Comparison of ENCODE assay signal across 25 mouse cellular contexts in genomic region chr4:68573333-68573732, GRCm38 (mm10).
A peak's percentile ranks its signal among the peaks of the same experiment; 100 is the strongest.
DNase-seq lines count a peak whose midpoint lies in the region; ATAC-seq and TF ChIP-seq lines count a peak whose summit lies in the region.
"Had no signal": no experiment of that assay in that cellular context is flagged by ENCODE, and none has a peak within 500 bp of the region (broad histone marks: within the 10 kb centered on the region; RNA-seq: fewer than 3 reads in every experiment).

No protein-coding gene starts in this region.

- H3K4me1 ChIP-seq in lung, postnatal 0 days (ENCODE audit: insufficient read depth, low read depth, low read length) = no peaks in the 10 kb centered on the region
- H3K4me1 ChIP-seq: forebrain, embryonic 10.5 days; forebrain, embryonic 13.5 days; hindbrain, embryonic 12.5 days; hindbrain, embryonic 15.5 days had no signal

- peak; percentile 4 for DNase-seq in urinary bladder, postnatal 14 days (ENCODE audit: low spot score)
- DNase-seq in urinary bladder, postnatal 4 days (ENCODE audit: low spot score in 2 of 2) = no peak
- DNase-seq in lung, postnatal 0 days (ENCODE audit: low spot score) = peak; percentile 74
- peak; percentile 48 for DNase-seq in lung, postnatal 25 days (ENCODE audit: low spot score)
- no peak for DNase-seq in adrenal gland, postnatal 4 days (ENCODE audit: low spot score in 2 of 2)
- DNase-seq in left cerebral cortex, postnatal 14 days (ENCODE audit: low spot score in 2 of 2) = no peak
- DNase-seq in gastrocnemius, postnatal 10 days = no peak
- DNase-seq: adrenal gland, postnatal 10 days; adrenal gland, postnatal 36 days; B cell, adult 2 months; cerebellum, adult 11 months; cerebellum, adult 2 months; cerebellum, adult 9-11 months; cerebellum, postnatal 25 days; gastrocnemius, postnatal 14 days; heart, adult 11 months had no signal

- intact Hi-C loops in left cerebral cortex, postnatal 14 days (cut with DNase I) = no loop called here

- H3K9ac ChIP-seq in lung, postnatal 0 days (replicated peaks; ENCODE audit: low read depth) = no peak overlapping the region
- H3K9ac ChIP-seq: forebrain, embryonic 13.5 days; hindbrain, embryonic 12.5 days; hindbrain, embryonic 15.5 days had no signal

- TF ChIP-seq CTCF in lung, postnatal 0 days (IDR thresholded peaks at IDR 0.05) = no peak

- H3K4me3 ChIP-seq in lung, postnatal 0 days (ENCODE audit: low read depth, low read length) = no peak overlapping the region
- H3K4me3 ChIP-seq: forebrain, embryonic 10.5 days; forebrain, embryonic 13.5 days; hindbrain, embryonic 12.5 days; hindbrain, embryonic 15.5 days had no signal

- H3K27ac ChIP-seq in lung, postnatal 0 days (ENCODE audit: low read length) = no peak overlapping the region
- H3K27ac ChIP-seq: forebrain, embryonic 10.5 days; forebrain, embryonic 13.5 days; hindbrain, embryonic 12.5 days; hindbrain, embryonic 15.5 days had no signal

- 42% methylated on average over 3 of the region's 3 CpGs for WGBS in lung, postnatal 0 days

- peak; percentile 47 for TF ChIP-seq EP300 in lung, postnatal 0 days (IDR thresholded peaks at IDR 0.05)

- H3K36me3 ChIP-seq in lung, postnatal 0 days (ENCODE audit: insufficient read depth, low read length) = no peaks in the 10 kb centered on the region
- H3K36me3 ChIP-seq: forebrain, embryonic 10.5 days; G1E; hindbrain, embryonic 12.5 days; hindbrain, embryonic 15.5 days had no signal

- peak; percentile 83 for ATAC-seq in lung, postnatal 0 days
- ATAC-seq: forebrain, embryonic 13.5 days; forebrain, embryonic 16.5 days; Patski had no signal

- H3K4me2 ChIP-seq in lung, postnatal 0 days (replicated peaks; ENCODE audit: low read depth, low read length) = no peak overlapping the region
- H3K4me2 ChIP-seq: forebrain, embryonic 13.5 days; heart, embryonic 11.5 days; hindbrain, embryonic 12.5 days; hindbrain, embryonic 15.5 days had no signal

- no peaks in the 10 kb centered on the region for H3K27me3 ChIP-seq in lung, postnatal 0 days (replicated peaks; ENCODE audit: insufficient read depth, low read length)
- H3K27me3 ChIP-seq: CH12.LX; forebrain, embryonic 13.5 days; hindbrain, embryonic 12.5 days; hindbrain, embryonic 15.5 days; Patski had no signal

- no peaks in the 10 kb centered on the region for H3K9me3 ChIP-seq in lung, postnatal 0 days (ENCODE audit: low read length)
- H3K9me3 ChIP-seq: forebrain, embryonic 10.5 days; forebrain, embryonic 13.5 days; G1E; hindbrain, embryonic 12.5 days; hindbrain, embryonic 15.5 days had no signal

Comparison
In these comparisons a context has a peak if more than half of its experiments do, and no peak if none do; other contexts are left out.
1. DNase-seq: peak in urinary bladder, postnatal 14 days (single experiment), lung, postnatal 0 days (single experiment) and lung, postnatal 25 days (single experiment); none in urinary bladder, postnatal 4 days (0 of 2), adrenal gland, postnatal 4 days (0 of 2), left cerebral cortex, postnatal 14 days (0 of 2) and gastrocnemius, postnatal 10 days (single experiment).